Mouse (Mus musculus) kidney, adult 2 months (tissue): ENCODE data around the gene Fbxl12.
A peak's percentile ranks its signal among the peaks of the same experiment; 100 is the strongest.

Source experiments
- CTCF ChIP-seq: fragments of 200-500 bp; conservative IDR thresholded peaks from 2 replicates; pipeline ENCODE4 v1.5.1; 2011; ENCODE audit warnings: low read depth, mild to moderate bottlenecking, control low read depth, low read length, moderate library complexity, mixed read lengths; ENCODE audit not compliant: insufficient read depth, insufficient read length
- POLR2A ChIP-seq: fragments of 200-500 bp; IDR thresholded peaks from one replicate; pipeline ENCODE4 v1.6.1; 2011; ENCODE audit warnings: low read depth, low read length, control low read depth

GRCm38 (mm10) chr9:20581175-20581634 lies 63.4 kb downstream of the Fbxl12 start, which contains the start of gene Zfp846:
- TF ChIP-seq CTCF, result no peak
- TF ChIP-seq POLR2A, result peak; percentile 9
